Mouse (Mus musculus): ENCODE measurements around the gene Lrig2. TPM values are rescaled to one million over a fixed set of nuclear protein-coding genes. Genes with fewer than 3 reads are reported as not detected.

Gene Lrig2
- polyA plus RNA-seq (2015; fragmentation: Nextera tagmentation; extraction: Ambion mirVana), result 11.0 and 12.5 TPM in 2 replicates

DNA sequence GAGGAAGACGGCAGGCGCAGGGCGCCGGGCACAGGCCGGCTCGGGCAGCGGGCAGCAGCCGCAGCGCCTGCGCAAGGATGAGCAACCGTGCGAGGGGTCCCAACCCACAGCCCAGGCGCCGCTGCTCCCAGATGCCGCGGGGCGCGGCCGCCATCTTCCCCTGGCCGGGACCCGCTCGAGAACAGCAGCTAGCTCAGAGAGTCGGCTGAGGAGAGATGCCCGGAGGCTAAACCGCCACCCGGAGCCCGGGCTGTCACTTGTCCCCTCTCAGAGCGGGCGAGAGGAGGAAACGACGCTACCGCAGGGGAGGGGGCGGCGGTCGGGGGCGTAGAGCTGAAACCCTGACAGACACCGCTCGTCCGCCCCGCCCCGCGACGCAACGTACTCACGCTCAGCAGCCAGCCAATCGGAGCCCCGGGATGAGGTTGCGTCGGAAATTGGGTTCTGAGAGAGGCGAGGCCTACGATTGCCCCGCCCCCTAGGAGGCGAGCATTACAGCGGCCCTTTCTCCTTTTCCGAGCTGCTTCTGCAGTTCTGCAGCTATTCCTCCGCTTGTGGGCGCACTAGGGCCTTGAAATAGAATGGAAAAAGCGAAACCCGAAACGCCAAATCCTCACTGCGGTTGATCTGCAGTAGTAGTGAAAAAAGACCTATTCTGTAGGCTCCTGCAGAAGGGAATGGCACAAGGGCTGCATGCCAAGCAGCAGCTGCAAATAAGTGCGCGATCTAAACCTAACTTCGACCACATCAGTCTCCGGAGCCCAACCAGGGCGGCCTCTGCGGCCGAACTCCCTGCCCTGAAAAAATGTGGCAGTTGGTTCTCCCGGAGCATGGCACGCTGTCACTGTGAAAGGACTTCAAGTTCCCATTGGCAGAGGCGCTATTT, at the start of gene Lrig2:
Gene Lrig2 (minus strand): TSS at position 381 of the 886 bp plus-strand sequence.
- ATAC-seq (replicated peaks; ENCODE audit: insufficient number of reproducible peaks, insufficient read depth, low FRiP score, low read depth), result peak; percentile 99
- H3K4me1 ChIP-seq (replicated peaks), result peaks cover 21% of the 10 kb centered on the region
- H3K9me3 ChIP-seq (replicated peaks), result no peaks in the 10 kb centered on the region
- H3K27me3 ChIP-seq, result no peaks in the 10 kb centered on the region
- WGBS, result under 1% methylated on average over 71 of the region's 71 CpGs
- H3K27ac ChIP-seq, result peak within 1 kb of the TSS; percentile 99
- peak within 1 kb of the TSS; percentile 97 for H3K4me3 ChIP-seq
- H3K4me2 ChIP-seq, result peak within 1 kb of the TSS; percentile 71
- H3K36me3 ChIP-seq, result no peaks in the 10 kb centered on the region
- H3K9ac ChIP-seq, result peak within 1 kb of the TSS; percentile 85

DNA sequence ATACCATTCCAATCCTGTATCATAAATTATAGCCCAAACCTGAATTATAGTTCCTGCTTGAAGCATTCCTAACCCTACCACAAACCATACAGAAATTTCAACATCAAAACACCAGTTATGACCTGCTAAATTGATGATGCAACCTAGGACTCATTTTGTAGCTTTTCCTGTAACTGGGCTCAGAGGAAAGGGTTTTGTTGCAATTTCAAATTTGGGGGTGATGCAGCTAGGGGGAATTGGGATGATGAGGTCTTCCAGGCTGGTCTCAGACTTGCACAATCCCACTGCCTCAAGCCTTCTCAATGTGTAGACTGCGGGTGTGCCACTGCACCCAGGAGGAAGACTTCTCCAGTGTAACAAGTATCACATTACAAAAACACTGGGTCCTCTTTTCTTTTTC, 44.9 kb upstream of the Lrig2 start:
- no peaks in the 10 kb centered on the region for H3K36me3 ChIP-seq
- ATAC-seq (replicated peaks; ENCODE audit: insufficient number of reproducible peaks, insufficient read depth, low FRiP score, low read depth), result no peak
- no peaks in the 10 kb centered on the region for H3K9me3 ChIP-seq (replicated peaks)
- H3K9ac ChIP-seq, result no peak overlapping the region
- H3K27me3 ChIP-seq, result no peaks in the 10 kb centered on the region
- WGBS, result 78% methylated on average over 1 of the region's 1 CpGs
- no peak overlapping the region for H3K27ac ChIP-seq
- H3K4me2 ChIP-seq, result no peak overlapping the region
- H3K4me1 ChIP-seq (replicated peaks), result peaks cover 10% of the 10 kb centered on the region
- no peak overlapping the region for H3K4me3 ChIP-seq

DNA sequence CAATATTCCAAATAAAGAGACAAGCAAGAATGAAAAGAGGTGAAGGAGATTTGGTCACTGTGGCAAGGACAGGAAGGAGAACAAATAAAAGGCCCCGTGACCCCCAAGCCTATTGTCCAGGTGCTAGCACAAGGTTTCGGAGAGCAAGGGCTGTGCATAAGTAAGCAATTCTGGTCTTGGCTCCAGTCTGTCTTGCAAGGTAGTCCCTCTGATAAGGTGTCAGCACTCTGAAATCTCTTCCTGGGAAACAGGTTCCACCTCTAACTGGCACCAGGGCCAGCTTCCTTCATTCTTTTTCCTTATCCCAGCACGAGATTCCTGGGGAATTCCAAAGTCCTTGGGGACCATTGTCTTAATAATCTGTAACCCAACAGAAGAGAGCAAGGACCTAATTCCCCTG, 38.9 kb upstream of the Lrig2 start:
- ATAC-seq (replicated peaks; ENCODE audit: insufficient number of reproducible peaks, insufficient read depth, low FRiP score, low read depth), result no peak
- no peak overlapping the region for H3K9ac ChIP-seq
- no peaks in the 10 kb centered on the region for H3K27me3 ChIP-seq
- H3K27ac ChIP-seq, result no peak overlapping the region
- no peaks in the 10 kb centered on the region for H3K4me1 ChIP-seq (replicated peaks)
- no peaks in the 10 kb centered on the region for H3K9me3 ChIP-seq (replicated peaks)
- no peak overlapping the region for H3K4me2 ChIP-seq
- no peak overlapping the region for H3K4me3 ChIP-seq
- WGBS, result 49% methylated on average over 3 of the region's 3 CpGs
- no peaks in the 10 kb centered on the region for H3K36me3 ChIP-seq

DNA sequence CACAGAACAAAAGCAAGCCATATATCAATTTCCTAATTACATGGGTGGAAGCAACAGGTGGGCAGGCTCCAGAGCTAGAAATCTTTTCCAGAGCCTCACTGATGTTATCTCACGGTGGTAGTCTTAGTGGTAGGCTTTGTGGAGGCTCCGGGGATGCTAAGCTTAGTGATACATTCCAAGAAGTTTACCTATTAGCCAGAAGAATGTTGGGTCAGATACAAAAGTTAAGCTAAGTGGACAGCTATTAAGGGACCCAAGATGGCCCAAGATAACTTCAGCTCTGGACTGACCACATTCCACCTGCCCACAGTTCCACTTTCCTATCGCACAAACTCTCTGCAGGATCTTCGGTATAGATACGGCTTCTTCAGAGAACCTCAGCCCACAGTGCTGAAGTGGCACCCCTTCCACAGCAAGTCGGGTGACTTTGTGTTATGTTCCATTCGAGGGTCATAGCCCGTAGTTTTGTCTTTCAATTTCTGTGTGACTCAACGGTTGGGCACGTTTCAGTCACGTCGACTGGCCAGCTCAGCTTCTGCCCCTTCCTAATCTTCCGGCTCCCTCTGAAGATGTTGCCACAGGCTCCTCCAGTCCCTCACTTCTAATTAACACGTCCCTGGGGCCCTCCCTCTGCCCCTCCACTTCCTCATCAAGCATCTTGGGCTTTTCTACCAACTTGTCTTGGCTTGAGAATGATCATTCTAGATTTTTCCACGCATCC, 36.8 kb upstream of the Lrig2 start:
- ATAC-seq (replicated peaks; ENCODE audit: insufficient number of reproducible peaks, insufficient read depth, low FRiP score, low read depth), result no peak

DNA sequence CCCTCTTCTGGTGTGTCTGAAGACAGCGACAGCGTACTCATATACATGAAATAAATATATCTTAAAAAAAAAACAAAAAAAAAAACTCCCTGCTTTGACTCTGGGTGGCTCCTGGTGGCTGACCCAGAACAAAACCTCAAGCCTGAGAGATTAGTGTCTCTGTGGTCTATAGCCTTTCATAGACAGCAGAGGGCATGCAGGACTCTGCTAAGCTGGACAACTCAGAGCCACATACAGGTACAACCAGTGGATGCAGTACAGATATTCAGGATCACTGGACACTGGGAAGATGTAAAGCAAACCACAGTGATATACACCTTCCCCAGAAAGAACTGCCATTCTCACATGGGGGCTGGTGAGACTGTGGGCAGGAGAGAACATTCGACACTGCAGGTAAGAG, 32.1 kb upstream of the Lrig2 start:
- no peak overlapping the region for H3K4me3 ChIP-seq
- H3K36me3 ChIP-seq, result no peaks in the 10 kb centered on the region
- ATAC-seq (replicated peaks; ENCODE audit: insufficient number of reproducible peaks, insufficient read depth, low FRiP score, low read depth), result no peak
- no peaks in the 10 kb centered on the region for H3K9me3 ChIP-seq (replicated peaks)
- peaks cover 14% of the 10 kb centered on the region for H3K4me1 ChIP-seq (replicated peaks)
- WGBS, result 94% methylated on average over 3 of the region's 3 CpGs
- H3K27ac ChIP-seq, result no peak overlapping the region
- no peak overlapping the region for H3K4me2 ChIP-seq
- H3K9ac ChIP-seq, result no peak overlapping the region
- no peaks in the 10 kb centered on the region for H3K27me3 ChIP-seq

More for the DNA sequence above, 36.8 kb upstream of the Lrig2 start:
- no peaks in the 10 kb centered on the region for H3K27me3 ChIP-seq
- no peak overlapping the region for H3K4me3 ChIP-seq
- H3K36me3 ChIP-seq, result no peaks in the 10 kb centered on the region
- H3K9me3 ChIP-seq (replicated peaks), result no peaks in the 10 kb centered on the region
- no peak overlapping the region for H3K27ac ChIP-seq
- WGBS, result 63% methylated on average over 15 of the region's 15 CpGs
- no peak overlapping the region for H3K9ac ChIP-seq
- H3K4me1 ChIP-seq (replicated peaks), result no peaks in the 10 kb centered on the region
- no peak overlapping the region for H3K4me2 ChIP-seq

DNA sequence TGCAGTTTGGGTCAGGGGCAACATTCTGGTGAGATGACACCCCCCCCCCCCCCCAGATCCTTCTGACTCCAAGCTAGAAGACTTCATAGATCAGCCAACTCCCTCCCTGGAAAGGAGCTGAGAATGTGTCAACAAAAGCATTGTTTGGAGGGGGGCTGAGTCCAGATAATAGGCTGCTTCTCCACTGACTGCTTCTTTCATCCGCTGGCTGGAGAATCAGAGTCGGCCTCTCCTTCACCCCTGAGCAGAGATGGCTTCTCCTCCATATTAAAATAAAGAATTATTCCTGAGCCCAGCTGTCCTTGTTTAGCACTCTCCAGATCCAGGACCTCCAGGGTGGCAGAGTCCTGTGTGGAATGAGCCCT, 30.3 kb upstream of the Lrig2 start:
- Histone ChIP-seq H3K36me3 (no peaks in the 10 kb centered on the region), H3K4me2 (peak overlapping the region; percentile 67), H3K4me3 (peak overlapping the region; percentile 39; the same call in 1 of the 2 replicates), H3K27ac (peak overlapping the region; percentile 67), H3K4me1 (replicated peaks) (peaks cover 14% of the 10 kb centered on the region), H3K9me3 (replicated peaks) (no peaks in the 10 kb centered on the region), H3K9ac (no peak overlapping the region), H3K27me3 (no peaks in the 10 kb centered on the region)
- WGBS, result 15% methylated on average over 2 of the region's 2 CpGs
- no peak for ATAC-seq (replicated peaks; ENCODE audit: insufficient number of reproducible peaks, insufficient read depth, low FRiP score, low read depth)

DNA sequence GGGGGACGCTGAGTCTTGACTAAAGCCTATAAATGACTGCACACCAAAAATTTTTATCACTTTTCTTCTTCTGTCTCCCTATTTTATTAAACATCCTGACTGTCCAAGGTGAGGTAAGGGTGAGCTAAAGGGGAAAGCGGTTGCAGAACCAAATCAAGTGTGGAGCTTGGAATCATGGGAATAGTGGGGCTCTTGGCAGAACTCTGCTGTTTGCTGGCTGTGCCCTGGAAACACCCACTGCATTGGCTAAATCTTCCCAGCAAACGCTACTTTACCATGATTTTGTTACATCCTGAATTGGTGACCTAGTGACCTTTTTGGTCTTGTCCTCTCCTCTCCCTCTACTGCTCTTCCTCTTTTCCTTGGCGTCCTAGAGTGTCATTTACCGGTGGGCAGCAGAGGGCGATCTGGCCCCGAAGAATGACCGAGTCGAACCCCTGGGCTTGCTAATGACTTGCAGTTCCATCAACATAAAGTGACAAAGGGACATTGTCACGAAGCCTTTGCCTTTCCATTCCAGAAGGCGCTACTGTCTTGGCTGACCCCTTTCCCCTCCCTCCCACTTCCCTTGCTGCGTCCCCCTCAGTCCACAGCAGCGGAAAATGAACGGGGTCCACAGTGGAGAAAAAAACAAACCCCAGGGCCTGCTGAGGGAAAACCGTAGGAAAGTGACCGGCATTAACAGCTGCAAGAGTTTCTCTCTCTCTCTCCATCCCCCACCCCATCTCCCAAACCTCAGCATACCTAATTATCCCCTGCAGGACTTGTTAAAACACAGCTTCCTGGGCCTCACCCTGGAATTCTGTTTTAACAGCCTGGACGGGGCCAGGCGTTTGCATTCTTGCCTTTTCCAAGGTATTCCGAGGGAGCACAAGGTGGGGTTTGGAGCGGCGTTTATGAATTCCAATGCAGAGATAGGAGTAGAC, 29.7 kb upstream of the Lrig2 start:
- H3K36me3 ChIP-seq, result no peaks in the 10 kb centered on the region
- ATAC-seq (replicated peaks; ENCODE audit: insufficient number of reproducible peaks, insufficient read depth, low FRiP score, low read depth), result peak; percentile 58
- H3K9me3 ChIP-seq (replicated peaks), result no peaks in the 10 kb centered on the region
- no peaks in the 10 kb centered on the region for H3K27me3 ChIP-seq
- H3K4me2 ChIP-seq, result peak overlapping the region; percentile 67
- H3K4me1 ChIP-seq (replicated peaks), result peaks cover 14% of the 10 kb centered on the region
- peak overlapping the region; percentile 67 for H3K27ac ChIP-seq
- H3K4me3 ChIP-seq, result peak overlapping the region; percentile 39
- peak overlapping the region; percentile 28 for H3K9ac ChIP-seq
- 10% methylated on average over 21 of the region's 21 CpGs for WGBS

DNA sequence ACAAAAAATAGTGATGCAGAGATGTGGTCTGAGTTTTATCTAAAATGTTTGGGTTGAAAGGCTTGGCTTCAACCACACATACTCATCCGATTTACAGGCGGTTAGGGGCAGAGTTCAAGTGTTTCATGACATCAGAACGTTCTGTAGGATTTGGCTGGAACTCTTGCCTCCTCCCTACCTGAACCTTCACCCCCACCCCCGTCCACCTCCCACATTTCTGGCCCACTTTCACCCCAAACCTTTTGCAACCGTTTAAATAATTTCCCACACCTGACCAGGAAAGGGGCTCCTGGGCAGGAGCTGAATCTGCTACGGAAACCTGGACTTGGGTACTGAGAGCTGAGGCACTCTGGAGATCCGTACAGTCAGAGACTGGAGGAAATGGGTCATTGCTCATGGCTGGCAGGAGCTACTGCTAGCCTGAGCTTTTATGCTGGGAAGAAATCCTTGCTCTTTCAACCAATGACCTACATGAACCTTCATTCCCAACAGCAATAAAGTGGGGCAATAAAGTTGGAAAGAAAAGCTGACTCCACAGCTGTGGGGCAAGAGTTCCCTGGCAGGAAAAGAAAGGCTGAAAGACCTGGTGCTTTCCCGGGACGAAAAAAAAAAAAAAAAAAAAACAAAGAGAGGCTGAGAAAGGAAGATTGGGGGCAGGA, 28.9 kb upstream of the Lrig2 start:
- 56% methylated on average over 9 of the region's 9 CpGs for WGBS
- Histone ChIP-seq H3K27ac (no peak overlapping the region), H3K4me2 (no peak overlapping the region), H3K4me1 (replicated peaks) (peaks cover 14% of the 10 kb centered on the region), H3K9ac (no peak overlapping the region), H3K4me3 (no peak overlapping the region), H3K36me3 (no peaks in the 10 kb centered on the region), H3K27me3 (no peaks in the 10 kb centered on the region), H3K9me3 (replicated peaks) (no peaks in the 10 kb centered on the region)
- no peak for ATAC-seq (replicated peaks; ENCODE audit: insufficient number of reproducible peaks, insufficient read depth, low FRiP score, low read depth)

DNA sequence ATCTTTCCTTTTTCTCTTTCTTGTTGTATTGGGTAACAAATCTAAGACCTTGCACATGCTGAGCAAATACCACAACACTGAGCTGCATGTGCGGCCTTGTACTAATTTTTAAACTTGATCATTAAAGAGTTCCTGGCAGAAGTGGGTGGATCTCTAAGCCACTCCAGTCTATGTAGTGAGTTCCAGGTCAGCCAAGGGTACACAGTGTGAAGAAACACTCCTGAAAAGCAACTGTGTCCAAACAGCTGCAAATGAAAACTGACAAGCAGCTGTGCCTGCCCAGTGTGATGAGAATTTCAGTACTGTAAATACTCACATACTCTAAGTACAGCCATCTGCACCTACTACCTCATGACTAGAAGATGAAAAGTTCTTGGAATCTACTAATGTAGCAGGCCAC, 21.5 kb upstream of the Lrig2 start:
- Histone ChIP-seq H3K4me3 (no peak overlapping the region), H3K4me1 (replicated peaks) (no peaks in the 10 kb centered on the region), H3K27ac (no peak overlapping the region), H3K36me3 (no peaks in the 10 kb centered on the region), H3K9ac (no peak overlapping the region), H3K27me3 (no peaks in the 10 kb centered on the region), H3K9me3 (replicated peaks) (no peaks in the 10 kb centered on the region), H3K4me2 (no peak overlapping the region)
- ATAC-seq (replicated peaks; ENCODE audit: insufficient number of reproducible peaks, insufficient read depth, low FRiP score, low read depth), result no peak
- WGBS, result 91% methylated on average over 1 of the region's 1 CpGs

DNA sequence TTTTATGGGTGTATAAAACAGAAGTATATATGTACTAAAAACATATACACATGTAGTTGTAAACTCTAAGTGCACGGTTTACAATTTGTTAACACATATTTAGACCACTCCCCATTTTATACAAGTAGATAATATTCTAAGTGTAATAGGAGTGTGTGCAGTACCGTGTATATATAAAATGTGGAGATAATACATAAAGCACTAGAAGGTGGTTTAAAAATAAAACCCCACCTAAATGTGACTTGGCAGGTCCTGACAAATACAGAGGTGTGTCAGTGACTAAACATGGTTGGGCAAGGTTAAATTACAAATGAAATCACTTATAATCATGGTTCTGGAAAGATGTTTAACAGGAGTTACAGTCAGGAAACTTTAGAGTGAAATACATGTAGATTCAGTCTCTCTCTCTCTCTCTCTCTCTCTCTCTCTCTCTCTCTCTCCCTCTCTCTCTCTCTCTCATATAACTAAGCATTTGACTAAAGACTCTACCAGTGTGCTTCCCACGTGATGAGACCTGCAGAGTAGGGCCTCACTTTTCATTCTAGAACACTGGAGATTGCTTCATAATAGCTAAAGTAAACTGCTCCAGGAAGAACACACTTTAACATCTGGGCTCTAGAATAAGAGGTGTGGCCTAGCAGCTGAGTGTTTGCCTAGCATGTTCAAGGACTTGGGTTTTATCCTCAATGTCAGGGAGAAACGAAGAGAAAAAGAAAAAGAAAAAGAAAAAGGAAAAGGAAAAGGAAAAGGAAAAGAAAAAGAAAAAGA, 14.6 kb upstream of the Lrig2 start:
- WGBS, result 57% methylated on average over 4 of the region's 4 CpGs
- Histone ChIP-seq H3K27ac (no peak overlapping the region), H3K36me3 (no peaks in the 10 kb centered on the region), H3K9me3 (replicated peaks) (no peaks in the 10 kb centered on the region), H3K27me3 (no peaks in the 10 kb centered on the region), H3K4me1 (replicated peaks) (0 out of 2 replicates have a peak, but pooled peaks cover 4% of the 10 kb centered on the region), H3K4me3 (no peak overlapping the region), H3K9ac (no peak overlapping the region), H3K4me2 (no peak overlapping the region)
- ATAC-seq (replicated peaks; ENCODE audit: insufficient number of reproducible peaks, insufficient read depth, low FRiP score, low read depth), result no peak

Measured in heart, embryonic 15.5 days (tissue).